Mouse (Mus musculus): ENCODE results near the gene Dclk3. TPM values are rescaled to one million over a fixed set of nuclear protein-coding genes. Genes with fewer than 3 reads are reported as not detected.

Gene Dclk3
- total RNA-seq, 1 experiment from 2014 or later = not detected

Other genes with a start within 250 kb of the Dclk3 start
- 46.5 and 49.7 TPM in 2 replicates for gene Mlh1, start 167.3 kb upstream of the Dclk3 start, total RNA-seq (2017)
- gene Epm2aip1, start 167.2 kb upstream of the Dclk3 start, total RNA-seq (2017) = 22.5 and 33.7 TPM in 2 replicates
- not detected in 2 replicates for gene Trank1, start 127.3 kb upstream of the Dclk3 start, total RNA-seq (2017)